Mouse (Mus musculus): ENCODE results near the gene Med25.

Gene Med25

DNA sequence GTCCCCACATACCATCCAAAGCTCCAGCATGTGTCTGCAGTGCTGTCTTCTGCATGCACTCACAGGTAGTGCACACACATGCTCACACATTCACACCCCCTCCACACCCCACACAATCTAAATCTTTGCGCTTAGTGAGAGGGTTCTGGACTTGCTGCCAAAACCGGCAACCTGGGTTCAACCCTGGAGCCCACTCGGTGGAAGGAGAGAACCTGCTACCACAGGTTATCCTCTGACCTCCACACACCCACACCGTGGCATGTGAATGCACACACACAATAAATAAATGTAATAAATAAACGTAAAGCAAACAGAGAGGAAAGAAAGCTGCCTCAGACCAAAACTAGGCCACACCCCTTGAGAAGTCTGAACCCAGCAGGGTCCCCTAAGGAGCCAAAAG lies 44.7 kb downstream of the Med25 start:
- DNase-seq (ENCODE audit: low spot score in 2 of 2), result no peak

- DNase-seq (ENCODE audit: low spot score in 2 of 2), result no peak
Observed at GRCm38 (mm10) chr7:44846804-44847203, 45.7 kb downstream of the Med25 start.

DNA sequence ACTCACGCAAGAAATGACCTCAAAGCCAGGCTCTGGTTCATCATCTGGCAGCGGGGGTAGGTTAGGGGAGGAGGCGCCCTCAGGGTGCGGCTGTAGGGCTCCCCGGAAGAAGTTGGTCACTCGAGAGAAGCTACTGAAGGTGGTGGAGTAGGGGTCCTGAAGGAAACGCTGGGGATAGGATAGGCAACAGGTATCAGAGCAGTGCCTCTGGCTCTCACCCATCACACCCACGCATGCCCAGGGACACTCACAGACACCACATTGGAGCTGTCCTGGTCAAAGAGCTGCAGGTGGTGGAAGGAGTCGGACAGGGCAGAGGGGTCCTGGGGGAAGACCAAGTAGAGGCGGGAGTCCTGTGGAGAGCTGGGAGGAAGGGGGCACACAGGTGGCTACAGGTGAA lies 47.5 kb downstream of the Med25 start:
- no peak for DNase-seq (ENCODE audit: low spot score in 2 of 2)

GRCm38 (mm10) chr7:44841825-44842463 lies 50.6 kb downstream of the Med25 start:
- DNase-seq (ENCODE audit: low spot score in 2 of 2), result no peak

DNA sequence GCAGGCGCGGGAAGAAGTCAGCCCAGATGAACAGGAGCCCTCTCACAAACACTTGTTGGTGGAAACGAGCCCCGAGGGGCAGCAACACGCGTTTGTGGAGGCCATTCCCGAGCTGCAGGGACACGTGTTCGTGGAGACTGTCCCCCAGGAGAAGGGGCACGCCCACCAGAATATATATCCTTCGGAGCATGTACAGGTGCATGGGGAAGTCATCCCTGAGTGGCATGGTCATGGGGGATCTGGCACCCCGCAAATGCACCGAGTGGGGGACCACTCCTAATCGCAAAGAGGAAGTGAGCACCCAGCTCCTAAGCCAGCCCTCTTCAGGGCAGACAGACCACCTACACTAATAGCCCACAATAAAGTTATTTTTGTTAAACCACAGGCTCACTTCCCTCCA lies 52.1 kb downstream of the Med25 start:
- no peak for DNase-seq (ENCODE audit: low spot score in 2 of 2)

- peak in 1 of 2 experiments; percentile 51 for DNase-seq (ENCODE audit: low spot score in 2 of 2)
Observed at GRCm38 (mm10) chr7:44839491-44840191, 52.9 kb downstream of the Med25 start.

DNA sequence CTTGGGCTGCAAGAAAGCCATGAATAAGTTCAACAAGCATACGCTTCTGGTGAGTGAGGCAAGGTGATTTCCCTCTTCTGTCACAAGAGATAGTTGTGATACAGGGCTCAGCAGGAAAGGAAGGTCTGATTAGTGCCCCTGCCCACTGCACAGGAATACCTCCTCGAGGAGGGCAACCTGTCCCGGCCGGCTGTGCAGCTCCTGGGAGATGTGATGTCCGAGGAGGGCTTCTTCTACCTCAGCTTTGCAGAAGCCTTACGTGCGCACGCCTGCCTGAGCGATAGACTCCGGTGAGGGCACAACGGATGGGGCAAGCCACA lies 53.4 kb downstream of the Med25 start:
- DNase-seq (ENCODE audit: low spot score in 2 of 2), result no peak

DNA sequence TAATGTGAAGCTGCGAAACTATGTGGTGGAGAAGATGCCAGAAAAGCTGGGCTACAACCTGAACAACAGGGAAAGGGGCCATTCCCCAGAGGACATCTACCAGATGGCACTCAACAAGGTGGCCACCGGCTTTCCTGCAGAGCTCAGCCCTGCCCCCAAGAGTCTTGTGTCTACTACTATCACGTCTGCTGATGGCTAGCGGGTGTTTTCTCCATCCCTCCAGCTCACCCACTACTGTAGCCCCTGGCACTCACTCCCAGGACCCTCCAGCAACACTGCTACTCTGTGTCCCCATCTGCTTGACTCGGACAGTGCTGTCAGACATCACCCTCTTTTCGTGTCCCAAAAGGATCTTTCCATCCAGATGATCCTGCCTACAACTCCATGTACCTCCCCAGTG lies 54.4 kb downstream of the Med25 start:
- no peak for DNase-seq (ENCODE audit: low spot score in 2 of 2)

- no peak for DNase-seq (ENCODE audit: low spot score in 2 of 2)
Observed at GRCm38 (mm10) chr7:44836423-44837053, 56.0 kb downstream of the Med25 start.

DNA sequence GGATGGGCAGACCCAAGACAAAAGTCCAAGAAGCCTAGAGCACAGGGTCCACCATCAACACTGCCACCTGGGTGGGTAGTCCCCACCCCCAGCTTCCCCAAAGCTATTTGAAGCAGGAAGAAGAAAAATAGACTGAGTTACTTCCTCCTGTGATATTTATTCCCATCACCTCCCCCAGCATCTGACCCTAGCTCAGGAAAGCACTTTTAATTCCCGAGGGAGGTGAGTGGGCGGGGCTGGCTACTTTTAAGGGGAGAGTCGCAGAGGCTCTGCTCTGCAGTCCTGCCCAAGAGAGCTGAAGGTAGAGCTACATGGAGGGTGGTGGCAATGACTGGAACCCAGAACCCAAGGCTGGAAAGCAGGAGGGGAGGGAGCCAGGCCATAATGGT lies 56.5 kb downstream of the Med25 start:
- no peak for DNase-seq (ENCODE audit: low spot score in 2 of 2)

- no peak for DNase-seq (ENCODE audit: low spot score in 2 of 2)
Observed at GRCm38 (mm10) chr7:44835373-44836015, 57.0 kb downstream of the Med25 start.

DNA sequence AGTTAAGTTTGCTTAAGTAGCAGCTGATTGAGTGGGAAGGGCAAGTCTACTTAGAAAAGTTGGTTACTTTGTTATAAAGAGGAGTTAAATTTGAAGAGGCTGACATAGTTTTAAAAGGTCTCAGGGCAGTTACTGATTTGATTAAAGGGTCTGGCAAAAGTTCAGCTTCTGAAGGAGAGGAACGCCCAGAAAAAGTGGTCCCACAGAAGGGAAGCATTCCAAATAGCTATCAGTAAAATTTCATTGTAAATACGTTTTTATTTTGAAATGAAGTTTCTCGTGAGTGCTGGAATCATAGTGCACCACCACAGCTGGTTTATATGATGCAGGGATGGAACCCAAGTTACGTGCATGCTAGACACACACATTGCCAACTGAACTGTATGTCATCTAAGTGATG lies 59.7 kb downstream of the Med25 start:
- DNase-seq (ENCODE audit: low spot score in 2 of 2), result no peak

DNA sequence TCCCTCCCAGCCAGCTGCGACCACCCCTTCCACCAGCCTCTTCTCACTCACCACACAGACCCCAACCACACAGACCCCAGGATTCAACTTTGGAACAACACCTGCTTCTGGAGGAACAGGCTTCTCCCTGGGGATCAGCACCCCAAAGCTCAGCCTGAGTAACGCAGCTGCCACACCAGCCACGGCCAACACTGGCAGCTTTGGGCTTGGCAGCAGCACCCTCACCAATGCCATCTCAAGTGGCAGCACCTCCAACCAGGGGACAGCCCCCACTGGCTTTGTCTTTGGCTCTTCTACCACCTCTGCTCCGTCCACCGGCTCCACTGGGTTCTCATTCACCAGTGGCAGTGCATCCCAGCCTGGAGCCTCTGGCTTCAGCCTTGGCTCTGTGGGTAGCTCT lies 63.8 kb downstream of the Med25 start:
- no peak for DNase-seq (ENCODE audit: low spot score in 2 of 2)

DNA sequence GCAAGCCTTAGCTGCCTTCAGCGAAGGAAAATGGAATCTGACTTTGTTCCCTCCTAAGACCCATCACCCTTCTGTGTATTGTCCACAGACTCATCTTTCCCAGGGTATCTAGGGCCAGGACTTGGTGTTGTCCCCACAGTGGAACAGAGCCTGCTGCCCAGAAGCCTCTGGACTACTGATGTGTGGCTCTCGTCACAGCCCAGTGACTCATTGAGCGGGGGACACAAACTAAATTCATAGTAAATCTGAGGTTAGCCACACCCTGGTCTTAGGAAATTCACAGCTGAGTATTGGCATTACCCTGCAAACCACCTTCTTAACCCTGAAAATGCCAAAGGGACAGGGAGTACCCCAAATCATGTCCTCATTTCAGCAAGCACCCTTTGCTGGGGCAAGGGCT lies 65.7 kb downstream of the Med25 start:
- DNase-seq (ENCODE audit: low spot score in 2 of 2), result no peak
